Mouse (Mus musculus) layer of hippocampus, postnatal 14 days (tissue): ENCODE data around the gene Bbs1. TPM values are rescaled to one million over a fixed set of nuclear protein-coding genes. Genes with fewer than 3 reads are reported as not detected.
"Not testable (repeated sequence)": the region's sequence is repeated elsewhere in the genome, so short reads cannot be mapped to it uniquely, and the experiment has no call there.

ENCODE experiments used
- DNase-seq, 2 experiments: peaks; one replicate each; pipeline ENCODE4 v3.0.0; 2021 to 2022; ENCODE audit warnings: low spot score in 2 of 2, mixed read lengths in 1 of 2
- total RNA-seq, 2 experiments: library from RNA; stranded (reverse); gene quantifications; 2 replicates each; pipeline ENCODE4 v1.2.3; 2021

The Bbs1 gene
- total RNA-seq, 2 experiments from 2014 or later, result 38.4 TPM

- no peak for DNase-seq
Measured at GRCm38 (mm10) chr19:4889791-4890190, 16.6 kb downstream of the Bbs1 start.

- DNase-seq, result no peak
Measured at GRCm38 (mm10) chr19:4883961-4884360, 22.5 kb downstream of the Bbs1 start.

- DNase-seq, result no peak
Measured at GRCm38 (mm10) chr19:4879324-4879703, 27.1 kb downstream of the Bbs1 start.

- DNase-seq, result peak; percentile 97
Measured at GRCm38 (mm10) chr19:4878405-4879323, 27.8 kb downstream of the Bbs1 start, which contains the start of gene Zdhhc24. Gene Zdhhc24, plus strand, starts transcription at chr19:4878668.

- no peak for DNase-seq
Measured at GRCm38 (mm10) chr19:4877785-4878184, 28.6 kb downstream of the Bbs1 start, which contains the start of gene Actn3. Gene Actn3, minus strand, starts transcription at chr19:4877909.

GRCm38 (mm10) chr19:4876755-4877154, 29.7 kb downstream of the Bbs1 start:
- DNase-seq, result no peak

GRCm38 (mm10) chr19:4876241-4876640, 30.2 kb downstream of the Bbs1 start:
- DNase-seq, result no peak

GRCm38 (mm10) chr19:4874613-4875012, 31.8 kb downstream of the Bbs1 start:
- not testable (repeated sequence) for DNase-seq

GRCm38 (mm10) chr19:4865147-4865546, 41.3 kb downstream of the Bbs1 start:
- no peak for DNase-seq

- DNase-seq, result no peak
Measured at GRCm38 (mm10) chr19:4863048-4863447, 43.4 kb downstream of the Bbs1 start.

- no peak for DNase-seq
Measured at GRCm38 (mm10) chr19:4859081-4859480, 47.3 kb downstream of the Bbs1 start.

GRCm38 (mm10) chr19:4855951-4856350, 50.5 kb downstream of the Bbs1 start:
- no peak for DNase-seq

- DNase-seq, result no peak
Measured at GRCm38 (mm10) chr19:4855470-4855820, 51.0 kb downstream of the Bbs1 start.

GRCm38 (mm10) chr19:4854552-4855469, 51.6 kb downstream of the Bbs1 start, which contains the start of gene Ctsf:
Gene Ctsf, plus strand, starts transcription at chr19:4855130.
- peak; percentile 85 to 93 for DNase-seq

- no peak for DNase-seq
Measured at GRCm38 (mm10) chr19:4850281-4850680, 56.1 kb downstream of the Bbs1 start.

- no peak for DNase-seq
Measured at GRCm38 (mm10) chr19:4849800-4850199, 56.6 kb downstream of the Bbs1 start.

GRCm38 (mm10) chr19:4847490-4847889, 58.9 kb downstream of the Bbs1 start:
- DNase-seq, result peak in 1 of 2 experiments; percentile 23

- no peak for DNase-seq
Measured at GRCm38 (mm10) chr19:4845846-4846245, 60.6 kb downstream of the Bbs1 start.

GRCm38 (mm10) chr19:4842611-4843010, 63.8 kb downstream of the Bbs1 start:
- DNase-seq, result no peak

- DNase-seq, result no peak
Measured at GRCm38 (mm10) chr19:4840848-4841247, 65.6 kb downstream of the Bbs1 start.

GRCm38 (mm10) chr19:4839149-4839548, 67.3 kb downstream of the Bbs1 start, which contains the start of the genes Ccs and Ccdc87:
Gene Ccs, minus strand, starts transcription at chr19:4839332.
Gene Ccdc87, plus strand, starts transcription at chr19:4839366.
- peak; percentile 89 to 97 for DNase-seq
